ENCODE assay signal across 12 mouse cellular contexts in the genomic region with DNA sequence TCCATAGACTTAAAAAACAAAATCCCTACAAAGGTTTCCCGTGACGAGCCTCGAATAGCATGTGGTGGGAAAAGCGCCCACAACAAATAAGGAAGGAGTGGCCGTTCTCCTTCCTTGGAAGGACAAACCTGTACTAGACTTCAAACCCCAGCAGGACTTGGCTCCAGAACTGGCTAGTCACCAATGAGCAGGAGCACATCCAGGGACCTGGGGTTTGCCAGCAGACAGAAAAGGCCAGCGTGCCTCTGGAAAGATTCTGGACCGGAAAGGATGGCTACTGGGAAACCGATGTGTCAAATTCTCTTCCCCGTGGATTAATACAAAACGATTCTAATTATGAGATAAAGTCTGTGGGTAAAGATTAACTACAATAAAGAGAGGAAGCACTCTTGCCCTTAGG.
DNase-seq lines count a peak whose midpoint lies in the region; ATAC-seq and TF ChIP-seq lines count a peak whose summit lies in the region.
"Had no signal": no experiment of that assay in that cellular context is flagged by ENCODE, and none has a peak within 500 bp of the region (broad histone marks: within the 10 kb centered on the region; RNA-seq: fewer than 3 reads in every experiment).

No protein-coding gene starts in this region.

- TF ChIP-seq EP300 in heart, postnatal 0 days (IDR thresholded peaks at IDR 0.05; ENCODE audit: low read depth) = no peak

- H3K27ac ChIP-seq in kidney, adult 2 months (ENCODE audit: insufficient read depth, low read depth, low read length) = peak overlapping the region; percentile 4
- H3K27ac ChIP-seq in heart, postnatal 0 days (ENCODE audit: low read depth) = peak overlapping the region; percentile 52
- H3K27ac ChIP-seq: embryonic facial prominence, embryonic 10.5 days; liver, embryonic 12.5 days; neural tube, embryonic 15.5 days had no signal

- no peak for ATAC-seq in heart, postnatal 0 days (ENCODE audit: insufficient read depth, low read depth)
- ATAC-seq: forebrain, postnatal 0 days; intestine, embryonic 16.5 days; liver, embryonic 12.5 days had no signal

- TF ChIP-seq CTCF in kidney, adult 2 months (conservative IDR thresholded peaks at IDR 0.05; ENCODE audit: insufficient read depth, insufficient read length, low read depth, low read length) = no peak
- TF ChIP-seq CTCF in heart, postnatal 0 days (IDR thresholded peaks at IDR 0.05; ENCODE audit: low read depth) = no peak

- 33% methylated on average over 10 of the region's 10 CpGs for WGBS in kidney, adult 2 months
- 61% methylated on average over 10 of the region's 10 CpGs for WGBS in heart, postnatal 0 days

- no peak overlapping the region for H3K9ac ChIP-seq in heart, postnatal 0 days (replicated peaks; ENCODE audit: low read depth, low read length)
- H3K9ac ChIP-seq: forebrain, postnatal 0 days; liver, embryonic 12.5 days; neural tube, embryonic 15.5 days had no signal

- no peak overlapping the region for H3K4me3 ChIP-seq in kidney, adult 2 months (ENCODE audit: insufficient read depth, low read depth, low read length)
- H3K4me3 ChIP-seq in heart, postnatal 0 days (ENCODE audit: low read depth, low read length) = no peak overlapping the region
- H3K4me3 ChIP-seq: embryonic facial prominence, embryonic 10.5 days; liver, embryonic 12.5 days; neural tube, embryonic 15.5 days had no signal

- DNase-seq in kidney, adult 2 months = peak; percentile 73
- no peak for DNase-seq in kidney, postnatal 4 days
- peak; percentile 22 for DNase-seq in adrenal gland, postnatal 25 days
- peak; percentile 11 for DNase-seq in cerebellum, adult 9-11 months
- no peak for DNase-seq in heart, postnatal 0 days (ENCODE audit: low spot score)
- no peak for DNase-seq in thymus, postnatal 25 days
- no peak for DNase-seq in c-Kit-positive CD71-positive TER-119-positive erythroid progenitor cells, embryonic 14.5 days (ENCODE audit: low spot score)
- DNase-seq: forebrain, postnatal 0 days had no signal

- no peaks in the 10 kb centered on the region for H3K36me3 ChIP-seq in kidney, adult 2 months (ENCODE audit: control insufficient read depth, insufficient read depth, low read length)
- H3K36me3 ChIP-seq in heart, postnatal 0 days (replicated peaks; ENCODE audit: control insufficient read depth, insufficient read depth, low read length) = peaks cover 7% of the 10 kb centered on the region; the same call in 1 of the 2 replicates
- H3K36me3 ChIP-seq: liver, embryonic 12.5 days; neural tube, embryonic 15.5 days had no signal

- H3K4me2 ChIP-seq in heart, postnatal 0 days (ENCODE audit: low read depth, low read length) = no peak overlapping the region
- H3K4me2 ChIP-seq: liver, embryonic 12.5 days; neural tube, embryonic 15.5 days had no signal

- no peak for TF ChIP-seq POLR2A in kidney, adult 2 months (IDR thresholded peaks at IDR 0.05; ENCODE audit: low read depth, low read length)

- peaks cover 23% of the 10 kb centered on the region; the same call in 1 of the 2 replicates for H3K4me1 ChIP-seq in kidney, adult 2 months (ENCODE audit: control insufficient read depth, insufficient read depth, low read length)
- peaks cover 22% of the 10 kb centered on the region for H3K4me1 ChIP-seq in heart, postnatal 0 days (ENCODE audit: control insufficient read depth, insufficient read depth)
- H3K4me1 ChIP-seq: liver, embryonic 12.5 days; neural tube, embryonic 15.5 days had no signal

- no peaks in the 10 kb centered on the region for H3K9me3 ChIP-seq in heart, postnatal 0 days (replicated peaks; ENCODE audit: control insufficient read depth, low read length)
- H3K9me3 ChIP-seq: embryonic facial prominence, embryonic 10.5 days; liver, embryonic 12.5 days; neural tube, embryonic 15.5 days had no signal

- H3K27me3 ChIP-seq in kidney, adult 2 months (replicated peaks; ENCODE audit: control insufficient read depth, insufficient read depth, low read length) = no peaks in the 10 kb centered on the region
- H3K27me3 ChIP-seq in heart, postnatal 0 days (ENCODE audit: control insufficient read depth, insufficient read depth, low read length) = no peaks in the 10 kb centered on the region
- H3K27me3 ChIP-seq: liver, embryonic 12.5 days; neural tube, embryonic 15.5 days had no signal

Comparison
In these comparisons a context has a peak if more than half of its experiments do, and no peak if none do; other contexts are left out.
1. DNase-seq: peak in kidney, adult 2 months (single experiment), adrenal gland, postnatal 25 days (single experiment) and cerebellum, adult 9-11 months (single experiment); none in kidney, postnatal 4 days (0 of 2), heart, postnatal 0 days (single experiment), thymus, postnatal 25 days (single experiment) and c-Kit-positive CD71-positive TER-119-positive erythroid progenitor cells, embryonic 14.5 days (single experiment).